Mouse (Mus musculus) liver, embryonic 13.5 days (tissue): ENCODE measurements at regions not wholly inside any gene's neighbourhood (a gene's known extent, or its start where the extent isn't known, plus 50 kb on each side); places are given as distances from the start of the nearest gene placed in this dataset.
"Not testable (repeated sequence)": the region's sequence is repeated elsewhere in the genome, so short reads cannot be mapped to it uniquely, and the experiment has no call there.

Experiments used
- ATAC-seq: fragments of 200-750 bp; cut with Nextera tagmentation; 2 replicates; pipeline ENCODE4 v1.8.0; 2017; ENCODE audit warnings: low read depth, mild to moderate bottlenecking, moderate number of reproducible peaks, moderate library complexity
- DNase-seq: peaks from one replicate; pipeline ENCODE4 v3.0.0; 2022
- H3K27ac ChIP-seq: fragments of 300-500 bp; sonication (generic); 2 replicates; pipeline ENCODE4 v1.5.1; 2015; ENCODE audit warnings: moderate library complexity, mild to moderate bottlenecking, inconsistent platforms
- H3K27me3 ChIP-seq: fragments of 300-500 bp; sonication (generic); 2 replicates; pipeline ENCODE4 v1.6.1; 2015; ENCODE audit warnings: mild to moderate bottlenecking, inconsistent platforms
- H3K36me3 ChIP-seq: fragments of 300-500 bp; sonication (generic); 2 replicates; pipeline ENCODE4 v1.6.1; 2015; ENCODE audit warnings: mild to moderate bottlenecking, inconsistent platforms
- H3K4me1 ChIP-seq: fragments of 300-500 bp; sonication (generic); replicated peaks from 2 replicates; pipeline ENCODE4 v1.6.1; 2015; ENCODE audit warnings: inconsistent platforms
- H3K4me2 ChIP-seq: fragments of 300-500 bp; sonication (generic); 2 replicates; pipeline ENCODE4 v1.6.1; 2015; ENCODE audit warnings: inconsistent platforms, mild to moderate bottlenecking, moderate library complexity
- H3K4me3 ChIP-seq: fragments of 300-500 bp; sonication (generic); replicated peaks from 2 replicates; pipeline ENCODE4 v1.5.1; 2015; ENCODE audit warnings: mild to moderate bottlenecking, inconsistent platforms
- H3K9ac ChIP-seq: fragments of 300-500 bp; sonication (generic); 2 replicates; pipeline ENCODE4 v1.6.1; 2015; ENCODE audit warnings: mild to moderate bottlenecking, inconsistent platforms
- H3K9me3 ChIP-seq: fragments of 300-500 bp; sonication (generic); replicated peaks from 2 replicates; pipeline ENCODE4 v1.6.1; 2016; ENCODE audit warnings: inconsistent platforms
- WGBS: fragments of 180-500 bp; shearing (Covaris S2); methylation state at CpG from one replicate; pipeline ENCODE4 v1.1.7; 2015; ENCODE audit not compliant: insufficient replicate concordance; 5-methylcytosine and 5-hydroxymethylcytosine counted together

GRCm38 (mm10) chr8:12451857-12452256, 56.8 kb downstream of the Sox1 start:
- ATAC-seq, result no peak
- H3K9ac ChIP-seq, result no peak overlapping the region
- H3K4me1 ChIP-seq, result no peaks in the 10 kb centered on the region
- H3K27ac ChIP-seq, result no peak overlapping the region
- 50% methylated on average over 8 of the region's 8 CpGs for WGBS
- H3K4me3 ChIP-seq, result no peak overlapping the region
- H3K9me3 ChIP-seq, result no peaks in the 10 kb centered on the region
- H3K27me3 ChIP-seq, result peaks cover 16% of the 10 kb centered on the region
- no peaks in the 10 kb centered on the region for H3K36me3 ChIP-seq
- DNase-seq, result no peak
- H3K4me2 ChIP-seq, result no peak overlapping the region

DNA sequence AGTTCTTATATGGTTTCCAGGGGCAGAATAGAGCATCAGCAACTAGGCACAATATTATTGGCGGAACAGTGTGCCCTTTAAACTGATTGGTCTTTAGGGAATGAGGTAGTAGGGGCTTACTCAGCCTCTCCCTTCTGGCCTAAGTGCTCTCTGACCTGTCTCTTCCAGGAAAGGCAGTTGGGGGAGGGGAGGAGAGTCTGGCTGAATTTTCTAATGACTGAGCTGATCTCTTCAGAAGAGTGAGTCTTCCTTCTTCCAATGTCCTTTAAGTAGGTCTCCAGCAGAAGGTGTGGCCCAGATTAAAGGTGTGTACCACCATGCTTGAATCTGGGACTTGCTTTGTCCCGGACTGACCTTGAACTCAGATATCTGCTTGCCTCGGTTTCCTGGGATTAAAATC, 60.3 kb downstream of the Sox1 start:
- H3K4me3 ChIP-seq, DNase-seq, H3K4me2 ChIP-seq, H3K9me3 ChIP-seq, ATAC-seq, H3K9ac ChIP-seq, H3K27ac ChIP-seq, H3K27me3 ChIP-seq, H3K36me3 ChIP-seq, H3K4me1 ChIP-seq: not testable (repeated sequence)
- 59% methylated on average over 3 of the region's 3 CpGs for WGBS

GRCm38 (mm10) chr8:12456326-12456725, 61.2 kb downstream of the Sox1 start:
- DNase-seq, result no peak
- H3K4me1 ChIP-seq, result no peaks in the 10 kb centered on the region
- 0 out of 2 replicates have a peak, but pooled peaks cover 8% of the 10 kb centered on the region for H3K27me3 ChIP-seq
- no peak overlapping the region for H3K9ac ChIP-seq
- H3K36me3 ChIP-seq, result no peaks in the 10 kb centered on the region
- no peak overlapping the region for H3K4me2 ChIP-seq
- ATAC-seq, result no peak
- no peak overlapping the region for H3K4me3 ChIP-seq
- H3K27ac ChIP-seq, result no peak overlapping the region
- H3K9me3 ChIP-seq, result no peaks in the 10 kb centered on the region
- 45% methylated on average over 1 of the region's 1 CpGs for WGBS

GRCm38 (mm10) chr8:12457015-12457414, 61.9 kb downstream of the Sox1 start:
- Histone ChIP-seq H3K36me3 (no peaks in the 10 kb centered on the region), H3K4me2 (no peak overlapping the region), H3K4me1 (no peaks in the 10 kb centered on the region), H3K4me3 (no peak overlapping the region), H3K9me3 (no peaks in the 10 kb centered on the region), H3K27me3 (0 out of 2 replicates have a peak, but pooled peaks cover 10% of the 10 kb centered on the region), H3K9ac (no peak overlapping the region), H3K27ac (no peak overlapping the region)
- DNase-seq, result no peak
- WGBS, result 53% methylated on average over 7 of the region's 7 CpGs
- no peak for ATAC-seq

GRCm38 (mm10) chr8:12466845-12467244, 71.8 kb downstream of the Sox1 start:
- 56% methylated on average over 7 of the region's 7 CpGs for WGBS
- Histone ChIP-seq H3K4me3 (no peak overlapping the region), H3K4me2 (no peak overlapping the region), H3K9me3 (no peaks in the 10 kb centered on the region), H3K36me3 (no peaks in the 10 kb centered on the region), H3K27me3 (peaks cover 6% of the 10 kb centered on the region; the same call in 1 of the 2 replicates), H3K4me1 (no peaks in the 10 kb centered on the region), H3K9ac (no peak overlapping the region), H3K27ac (no peak overlapping the region)
- ATAC-seq (no peak), DNase-seq (no peak)

GRCm38 (mm10) chr8:12467386-12468326, 72.6 kb downstream of the Sox1 start:
- H3K36me3 ChIP-seq, result no peaks in the 10 kb centered on the region
- no peak overlapping the region for H3K27ac ChIP-seq
- H3K4me3 ChIP-seq, result no peak overlapping the region
- H3K4me2 ChIP-seq, result no peak overlapping the region
- 69% methylated on average over 36 of the region's 36 CpGs for WGBS
- H3K4me1 ChIP-seq, result no peaks in the 10 kb centered on the region
- DNase-seq, result no peak
- no peaks in the 10 kb centered on the region for H3K9me3 ChIP-seq
- no peak overlapping the region for H3K9ac ChIP-seq
- no peak for ATAC-seq
- peaks cover 2% of the 10 kb centered on the region; the same call in 1 of the 2 replicates for H3K27me3 ChIP-seq

DNA sequence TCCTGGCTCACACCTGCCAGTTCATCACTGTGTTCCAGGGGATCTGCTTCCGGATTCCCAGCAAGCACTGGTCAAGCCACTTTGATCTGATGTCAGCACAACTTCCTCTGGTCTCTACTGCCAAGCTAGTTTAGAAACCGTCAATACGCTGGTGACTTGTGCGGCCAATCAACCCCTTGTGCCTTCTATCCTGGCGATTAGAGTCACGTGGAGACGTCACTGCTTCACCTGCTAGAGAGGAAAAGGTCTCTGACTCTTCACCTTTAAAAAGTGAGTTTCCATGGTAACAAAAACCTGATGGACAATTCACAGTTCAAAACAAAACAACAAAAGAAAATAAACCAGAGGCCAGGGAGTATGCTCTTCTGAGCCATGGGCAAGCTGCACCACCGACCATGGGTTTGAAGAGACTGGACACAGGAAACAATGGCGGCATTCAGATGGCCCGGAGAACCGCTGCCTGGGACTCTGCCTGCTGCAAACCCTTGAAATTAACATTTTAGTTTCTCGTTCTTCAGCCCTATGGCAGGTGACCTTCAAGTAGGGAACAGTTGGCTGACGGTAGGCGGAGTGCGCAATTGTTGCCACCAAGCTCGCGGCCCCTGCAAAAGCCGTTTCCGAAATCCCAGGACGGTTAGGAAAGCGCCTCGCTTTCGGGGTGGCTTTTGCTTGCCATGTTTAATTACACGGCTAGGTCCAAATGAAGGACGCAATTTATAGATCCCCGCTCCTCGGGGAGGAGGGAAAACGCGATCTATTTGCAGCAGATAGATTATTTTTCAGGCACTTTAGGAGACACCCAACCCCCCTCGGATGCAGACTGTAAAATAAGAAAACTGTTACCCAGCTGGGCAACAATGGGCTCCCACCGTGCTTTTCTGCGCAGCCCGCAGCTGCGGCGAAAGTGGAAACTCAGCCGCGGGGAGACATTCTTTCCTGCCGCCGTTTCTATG, 82.6 kb downstream of the Sox1 start:
- ATAC-seq, result no peak
- Histone ChIP-seq H3K36me3 (no peaks in the 10 kb centered on the region), H3K4me2 (no peak overlapping the region), H3K4me1 (no peaks in the 10 kb centered on the region), H3K27me3 (peaks cover 50% of the 10 kb centered on the region), H3K9me3 (no peaks in the 10 kb centered on the region), H3K9ac (no peak overlapping the region), H3K4me3 (no peak overlapping the region), H3K27ac (no peak overlapping the region)
- 9% methylated on average over 39 of the region's 39 CpGs for WGBS
- no peak for DNase-seq

DNA sequence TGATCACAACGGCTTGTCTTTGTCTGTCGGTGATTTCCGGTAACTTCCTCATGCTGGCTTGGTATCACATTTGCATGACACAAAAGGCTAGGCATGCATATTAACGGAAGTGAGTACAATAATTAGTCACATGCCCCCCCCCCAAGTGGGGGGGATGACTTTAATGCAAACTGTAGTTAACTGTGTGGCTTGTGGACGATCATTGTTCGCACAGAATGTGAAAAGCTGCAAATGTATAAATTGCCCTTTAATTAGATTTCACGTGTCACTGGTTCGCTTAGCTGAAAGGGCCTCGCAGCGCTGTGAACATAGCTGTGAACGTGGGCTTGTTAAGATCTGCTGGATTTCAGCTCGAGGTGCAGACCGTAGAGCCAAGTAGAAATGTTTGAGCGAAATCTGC, 86.8 kb downstream of the Sox1 start:
- no peak for DNase-seq
- no peak overlapping the region for H3K27ac ChIP-seq
- no peak for ATAC-seq
- H3K4me3 ChIP-seq, result no peak overlapping the region
- H3K4me2 ChIP-seq, result no peak overlapping the region
- H3K27me3 ChIP-seq, result peaks cover 40% of the 10 kb centered on the region
- no peaks in the 10 kb centered on the region for H3K36me3 ChIP-seq
- H3K9ac ChIP-seq, result no peak overlapping the region
- H3K4me1 ChIP-seq, result no peaks in the 10 kb centered on the region
- H3K9me3 ChIP-seq, result no peaks in the 10 kb centered on the region
- WGBS, result 71% methylated on average over 14 of the region's 14 CpGs

- H3K4me1 ChIP-seq, result no peaks in the 10 kb centered on the region
- no peak for DNase-seq
- WGBS, result 71% methylated on average over 3 of the region's 3 CpGs
- H3K27me3 ChIP-seq, result peaks cover 23% of the 10 kb centered on the region
- no peak overlapping the region for H3K4me3 ChIP-seq
- no peaks in the 10 kb centered on the region for H3K9me3 ChIP-seq
- no peak for ATAC-seq
- no peak overlapping the region for H3K27ac ChIP-seq
- no peak overlapping the region for H3K4me2 ChIP-seq
- H3K36me3 ChIP-seq, result no peaks in the 10 kb centered on the region
- no peak overlapping the region for H3K9ac ChIP-seq
Measured at GRCm38 (mm10) chr8:12483551-12483950, 88.5 kb downstream of the Sox1 start.

DNA sequence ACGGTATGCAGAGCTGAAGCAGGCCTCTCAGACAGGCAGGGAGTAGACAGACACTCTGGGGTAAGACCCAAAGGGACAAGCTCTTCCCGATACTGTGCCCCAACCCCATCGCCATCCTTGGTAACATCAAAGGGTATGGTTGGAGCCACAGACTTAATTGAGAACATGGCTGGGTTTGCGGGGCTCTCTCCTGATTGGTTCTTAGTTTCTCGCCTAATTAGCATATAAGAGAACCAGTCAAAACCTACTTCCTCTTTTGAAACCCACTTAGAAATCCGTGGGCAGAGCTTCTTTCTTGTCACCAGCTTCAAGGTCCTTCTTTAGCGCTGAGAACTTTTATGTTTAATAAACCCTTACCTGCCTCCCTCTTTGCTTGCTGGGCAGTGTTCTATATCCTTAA, 87.5 kb upstream of the Spaca7 start:
- Histone ChIP-seq H3K4me3 (no peak overlapping the region), H3K9ac (no peak overlapping the region), H3K4me2 (no peak overlapping the region), H3K4me1 (no peaks in the 10 kb centered on the region), H3K36me3 (no peaks in the 10 kb centered on the region), H3K27ac (no peak overlapping the region), H3K9me3 (no peaks in the 10 kb centered on the region), H3K27me3 (peaks cover 7% of the 10 kb centered on the region; the same call in 1 of the 2 replicates)
- WGBS, result 58% methylated on average over 7 of the region's 7 CpGs
- ATAC-seq (no peak), DNase-seq (no peak)

DNA sequence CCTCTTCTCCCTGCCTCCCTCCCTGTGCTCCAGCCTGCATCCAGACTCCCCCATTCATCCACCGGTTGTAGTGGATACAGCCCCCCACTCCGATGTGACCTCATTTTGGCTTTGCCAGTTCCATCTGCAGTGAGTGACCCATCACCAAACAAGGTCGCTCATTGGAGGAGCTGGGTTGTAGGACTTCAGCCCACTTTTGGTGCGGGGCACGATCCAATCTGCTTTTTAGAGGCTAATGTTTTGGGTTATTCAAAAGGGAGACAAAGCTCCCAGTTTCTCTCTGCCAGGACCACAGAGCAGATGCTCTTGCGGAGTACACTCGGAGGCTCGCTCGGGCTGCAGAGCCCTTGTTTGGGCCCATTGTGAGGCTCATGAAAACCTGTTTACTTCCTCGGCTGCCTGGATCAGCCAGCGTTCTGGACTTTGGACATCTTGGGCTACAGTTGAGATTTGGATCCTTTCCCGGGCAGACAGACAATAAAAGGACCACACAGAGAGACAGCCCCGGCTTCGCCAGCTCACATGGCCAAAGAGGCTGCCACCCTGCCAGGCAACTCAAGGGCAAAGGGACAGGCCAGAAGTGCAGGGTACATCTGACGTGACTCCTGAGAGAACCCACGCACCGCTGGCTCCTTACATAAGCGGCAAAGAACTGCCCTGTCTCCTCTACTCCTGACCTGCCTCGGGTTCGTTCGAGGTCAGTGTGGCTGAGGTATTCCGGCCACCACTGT, 86.3 kb upstream of the Spaca7 start:
- H3K27me3 ChIP-seq, result 0 out of 2 replicates have a peak, but pooled peaks cover 4% of the 10 kb centered on the region
- H3K4me1 ChIP-seq, result no peaks in the 10 kb centered on the region
- H3K9ac ChIP-seq, result no peak overlapping the region
- H3K36me3 ChIP-seq, result no peaks in the 10 kb centered on the region
- WGBS, result 63% methylated on average over 22 of the region's 22 CpGs
- ATAC-seq, result no peak
- H3K27ac ChIP-seq, result no peak overlapping the region
- H3K9me3 ChIP-seq, result no peaks in the 10 kb centered on the region
- DNase-seq, result no peak
- H3K4me3 ChIP-seq, result no peak overlapping the region
- H3K4me2 ChIP-seq, result no peak overlapping the region
